Comparison of ENCODE assay signal across 8 mouse cellular contexts in the genomic region with DNA sequence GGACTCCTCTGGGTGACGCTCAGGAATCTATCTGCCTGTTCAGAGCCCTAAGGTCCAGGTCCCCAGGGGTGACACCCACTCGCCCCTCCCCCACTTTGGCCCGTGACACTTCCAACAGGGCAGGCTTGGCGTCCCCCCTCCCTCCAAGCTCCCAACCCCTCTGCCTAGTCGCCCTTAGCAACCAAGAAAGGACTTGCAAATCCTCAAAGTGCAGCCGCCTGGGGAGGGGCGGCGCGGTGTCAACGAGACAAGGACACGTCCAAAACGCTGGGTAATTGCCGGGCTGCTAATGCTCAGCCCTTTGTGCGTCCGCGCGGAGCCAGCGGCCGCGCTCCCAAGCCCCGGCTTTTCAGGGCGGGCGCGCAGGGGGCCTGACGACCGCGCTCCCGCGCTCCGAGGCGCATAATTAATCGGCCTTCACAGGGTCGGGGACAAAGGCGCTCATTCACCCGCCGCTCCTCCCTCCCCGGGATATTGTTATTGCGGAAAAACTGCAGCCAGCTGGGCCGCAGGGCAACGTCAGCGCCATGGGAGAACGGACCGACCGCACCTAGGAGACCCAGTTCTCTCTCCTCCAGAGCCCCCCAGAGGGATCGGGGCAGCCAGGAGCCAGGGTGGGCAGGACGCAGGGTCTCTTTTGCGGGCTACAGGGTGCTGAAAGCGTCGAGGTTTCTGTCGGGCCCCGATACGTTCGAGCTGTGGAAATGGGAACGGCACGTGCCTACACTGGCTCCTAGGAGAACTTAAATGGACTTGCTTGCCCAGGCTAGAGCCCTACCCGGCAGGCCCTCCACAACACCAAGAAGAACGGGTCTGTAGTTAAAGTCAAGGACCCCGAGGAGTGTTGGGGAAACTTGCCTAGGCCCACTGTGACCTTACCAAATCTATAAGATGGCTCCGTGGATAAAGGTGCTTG.
DNase-seq lines count a peak whose midpoint lies in the region; ATAC-seq and TF ChIP-seq lines count a peak whose summit lies in the region.

No protein-coding gene starts in this region.

- peak overlapping the region; percentile 19; the same call in 1 of the 2 replicates for H3K4me3 ChIP-seq in cortical plate, adult 2 months (ENCODE audit: insufficient read depth, low read length)
- peak overlapping the region; percentile 62 for H3K4me3 ChIP-seq in heart, embryonic 10.5 days
- H3K4me3 ChIP-seq in liver, embryonic 13.5 days (replicated peaks) = peak overlapping the region; percentile 44
- H3K4me3 ChIP-seq in neural tube, embryonic 15.5 days (replicated peaks) = peak overlapping the region; percentile 41

- TF ChIP-seq POLR2A in cortical plate, adult 2 months (IDR thresholded peaks at IDR 0.05; ENCODE audit: extremely low read depth, insufficient read depth, low read length) = no peak

- H3K27ac ChIP-seq in cortical plate, adult 2 months (ENCODE audit: insufficient read depth, low read length) = peak overlapping the region; percentile 96
- H3K27ac ChIP-seq in heart, embryonic 10.5 days = peak overlapping the region; percentile 86
- no peak overlapping the region for H3K27ac ChIP-seq in liver, embryonic 13.5 days
- H3K27ac ChIP-seq in neural tube, embryonic 15.5 days (replicated peaks) = peak overlapping the region; percentile 77

- H3K36me3 ChIP-seq in heart, embryonic 10.5 days = no peaks in the 10 kb centered on the region
- H3K36me3 ChIP-seq in liver, embryonic 13.5 days = no peaks in the 10 kb centered on the region
- H3K36me3 ChIP-seq in neural tube, embryonic 15.5 days = no peaks in the 10 kb centered on the region

- H3K4me1 ChIP-seq in cortical plate, adult 2 months (ENCODE audit: control insufficient read depth, insufficient read depth, low read length) = 0 out of 2 replicates have a peak, but pooled peaks cover 1% of the 10 kb centered on the region
- H3K4me1 ChIP-seq in heart, embryonic 10.5 days = peaks cover 41% of the 10 kb centered on the region
- peaks cover 11% of the 10 kb centered on the region for H3K4me1 ChIP-seq in liver, embryonic 13.5 days (replicated peaks)
- H3K4me1 ChIP-seq in neural tube, embryonic 15.5 days = peaks cover 30% of the 10 kb centered on the region

- H3K9ac ChIP-seq in liver, embryonic 13.5 days = peak overlapping the region; percentile 47; the same call in 1 of the 2 replicates
- peak overlapping the region; percentile 51 for H3K9ac ChIP-seq in neural tube, embryonic 15.5 days (replicated peaks)

- peaks cover 12% of the 10 kb centered on the region for H3K27me3 ChIP-seq in heart, embryonic 10.5 days (ENCODE audit: insufficient read depth, poor library complexity, severe bottlenecking)
- peaks cover 53% of the 10 kb centered on the region for H3K27me3 ChIP-seq in liver, embryonic 13.5 days
- no peaks in the 10 kb centered on the region for H3K27me3 ChIP-seq in neural tube, embryonic 15.5 days (replicated peaks)

- no peak for TF ChIP-seq CTCF in cortical plate, adult 2 months (IDR thresholded peaks at IDR 0.05; ENCODE audit: extremely low read depth, insufficient read depth, low read length)

- DNase-seq in heart, adult 18-20 months = peak; percentile 64 to 65
- DNase-seq in heart, adult 9 months (ENCODE audit: low spot score in 2 of 2) = no peak
- DNase-seq in heart, embryonic 10.5 days (ENCODE audit: low spot score) = peak; percentile 81
- peak; percentile 37 to 71 for DNase-seq in kidney, postnatal 25 days
- no peak for DNase-seq in liver, embryonic 13.5 days
- no peak for DNase-seq in urinary bladder, adult 2 months (ENCODE audit: low spot score)

- no peak for ATAC-seq in liver, embryonic 13.5 days (ENCODE audit: low read depth)
- ATAC-seq in neural tube, embryonic 15.5 days (ENCODE audit: low FRiP score) = peak; percentile 89

- WGBS in heart, embryonic 10.5 days = 3% methylated on average over 59 of the region's 59 CpGs
- 6% methylated on average over 59 of the region's 59 CpGs for WGBS in liver, embryonic 13.5 days (ENCODE audit: insufficient replicate concordance)
- WGBS in neural tube, embryonic 15.5 days = 1% methylated on average over 59 of the region's 59 CpGs

- H3K9me3 ChIP-seq in heart, embryonic 10.5 days = no peaks in the 10 kb centered on the region
- no peaks in the 10 kb centered on the region for H3K9me3 ChIP-seq in liver, embryonic 13.5 days (replicated peaks)
- H3K9me3 ChIP-seq in neural tube, embryonic 15.5 days (replicated peaks) = no peaks in the 10 kb centered on the region

- H3K4me2 ChIP-seq in liver, embryonic 13.5 days = peak overlapping the region; percentile 65
- H3K4me2 ChIP-seq in neural tube, embryonic 15.5 days = peak overlapping the region; percentile 87

Comparison
In these comparisons a context has a peak if more than half of its experiments do, and no peak if none do; other contexts are left out.
1. DNase-seq: peak in heart, adult 18-20 months (2 of 2), heart, embryonic 10.5 days (single experiment) and kidney, postnatal 25 days (2 of 2); none in heart, adult 9 months (0 of 2), liver, embryonic 13.5 days (single experiment) and urinary bladder, adult 2 months (single experiment).
2. Peak in every context shown above with its lines, with median percentiles within 50 percentile points of each other: H3K4me3 ChIP-seq.